Mouse (Mus musculus) frontal cortex, postnatal 14 days (tissue): Measurements from ENCODE around the gene Slc39a13.

Experiments
- DNase-seq, 2 experiments: peaks; one replicate each; pipeline ENCODE4 v3.0.0; 2022; ENCODE audit warnings: low spot score in 2 of 2

Gene Slc39a13

GRCm38 (mm10) chr2:91088987-91089386 lies 18.8 kb upstream of the Slc39a13 start:
- no peak for DNase-seq

GRCm38 (mm10) chr2:91087453-91087852 lies 17.2 kb upstream of the Slc39a13 start:
- DNase-seq = no peak

- DNase-seq = no peak
These were observed 16.4 kb upstream of the Slc39a13 start for GRCm38 (mm10) chr2:91086392-91087237.

GRCm38 (mm10) chr2:91085494-91086391 lies 15.5 kb upstream of the Slc39a13 start:
- DNase-seq = no peak

- DNase-seq = no peak
These were observed 14.1 kb upstream of the Slc39a13 start for GRCm38 (mm10) chr2:91084179-91084820.

DNA sequence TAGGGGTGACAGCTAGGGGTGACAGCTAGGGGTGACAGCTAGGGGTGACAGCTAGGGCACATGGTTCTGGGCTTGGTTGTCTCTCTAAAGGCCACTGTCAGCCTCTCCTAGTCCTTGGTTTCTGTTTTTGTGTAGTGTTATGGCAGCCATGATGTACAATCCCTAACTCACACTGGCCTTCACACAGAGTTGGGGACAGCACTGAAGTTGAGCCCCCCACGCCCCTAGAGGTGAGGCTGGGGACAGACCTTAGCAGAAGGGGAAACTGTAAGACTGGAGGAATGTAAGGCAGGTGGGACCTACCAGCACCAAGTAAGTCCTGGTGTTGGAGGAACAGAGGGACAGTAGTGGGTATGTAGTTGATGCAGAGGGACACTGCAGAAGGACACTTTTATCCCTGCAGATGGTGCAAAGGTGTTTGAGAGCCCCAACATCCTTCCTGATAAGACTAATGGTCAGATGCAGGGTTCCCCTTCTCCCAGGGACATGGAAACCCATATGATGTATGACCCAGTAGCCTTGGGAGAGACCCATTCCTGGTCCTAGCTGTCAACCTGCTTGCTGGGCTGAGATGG lies 13.2 kb upstream of the Slc39a13 start:
- DNase-seq = no peak

DNA sequence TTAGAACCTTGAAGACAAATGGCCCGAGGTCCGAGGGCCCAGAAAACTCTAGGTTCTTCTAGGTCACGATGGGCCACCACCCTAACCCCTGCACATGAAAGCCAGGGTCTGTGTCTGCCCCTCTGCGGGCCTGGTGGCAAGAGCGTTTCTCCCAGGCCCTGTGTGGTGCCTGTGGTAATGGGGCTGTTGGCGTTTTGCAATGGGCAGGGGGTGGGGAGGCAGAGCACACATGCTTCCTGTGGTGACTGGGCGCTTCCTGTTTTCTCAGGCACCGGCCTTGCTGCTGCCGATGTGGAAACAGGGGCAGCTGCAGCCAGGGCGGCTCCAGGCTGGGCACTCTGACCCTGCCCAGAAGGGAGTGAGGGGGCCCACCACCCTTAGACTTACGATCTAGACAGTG lies 12.6 kb upstream of the Slc39a13 start:
- no peak for DNase-seq

GRCm38 (mm10) chr2:91081775-91082695 lies 11.8 kb upstream of the Slc39a13 start, which contains the start of gene Spi1:
TSS of gene Spi1 (plus strand) at chr2:91082390.
- no peak for DNase-seq

GRCm38 (mm10) chr2:91080784-91081513 lies 10.7 kb upstream of the Slc39a13 start:
- no peak for DNase-seq

GRCm38 (mm10) chr2:91079026-91079384 lies 8.8 kb upstream of the Slc39a13 start:
- no peak for DNase-seq

DNA sequence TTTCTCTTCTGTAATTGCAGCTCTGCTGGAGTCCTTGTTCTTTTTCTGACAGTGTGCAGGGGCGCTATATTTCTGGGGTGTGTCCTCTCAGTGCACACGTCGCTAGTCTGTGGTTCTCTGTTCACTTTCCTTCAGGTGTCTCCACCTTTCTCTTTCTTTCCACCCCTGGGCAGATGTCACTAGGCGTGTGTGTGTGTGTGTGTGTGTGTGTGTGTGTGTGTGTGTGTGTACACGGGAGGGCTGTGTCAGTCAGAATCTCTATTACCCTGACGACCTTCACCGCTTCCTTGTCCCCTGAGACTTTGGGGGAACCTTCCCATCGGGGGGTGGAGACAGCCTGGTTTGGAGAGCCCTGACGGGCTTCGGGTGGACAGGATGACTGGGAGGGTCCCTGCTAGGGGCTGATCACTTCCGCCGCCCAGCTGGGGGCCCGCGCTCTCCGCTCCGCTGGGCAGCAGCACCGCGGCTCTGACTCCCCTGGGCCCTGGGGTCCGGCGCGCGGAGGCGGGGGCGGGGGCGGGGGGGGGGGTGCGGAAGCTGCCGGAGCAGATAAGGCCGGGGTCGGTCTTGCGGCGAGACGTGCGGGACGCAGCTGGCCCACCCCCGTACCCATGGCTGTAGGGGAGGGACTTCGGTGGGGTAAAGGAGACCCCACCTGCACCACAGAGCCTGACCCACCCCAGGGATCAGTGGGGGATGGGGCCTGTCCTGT lies 8.3 kb upstream of the Slc39a13 start:
- no peak for DNase-seq

- no peak for DNase-seq
These were observed 7.7 kb upstream of the Slc39a13 start for GRCm38 (mm10) chr2:91077957-91078313.

- DNase-seq = no peak
These were observed 1.9 kb upstream of the Slc39a13 start for GRCm38 (mm10) chr2:91072092-91072491.

DNA sequence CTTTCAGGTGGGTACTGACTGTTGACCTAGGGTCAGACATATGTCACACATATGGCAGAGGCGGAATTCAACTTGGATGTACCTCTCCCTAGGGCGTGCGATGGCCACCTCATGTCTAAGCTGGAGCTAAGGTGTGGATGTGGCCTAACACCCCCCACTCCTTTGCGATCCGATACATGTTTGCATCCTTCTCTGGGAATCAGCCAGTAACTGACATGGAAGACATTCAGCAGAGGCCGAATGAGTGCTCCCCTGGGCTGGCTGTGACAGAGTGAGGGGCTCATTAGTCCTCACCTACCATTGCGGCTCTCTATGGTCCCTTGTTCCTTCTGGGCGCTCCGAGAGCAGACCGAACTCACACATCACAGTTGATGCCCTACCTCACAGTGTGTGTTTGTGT lies 842 bp upstream of the Slc39a13 start:
- DNase-seq = no peak

- no peak for DNase-seq
These were observed 764 bp downstream of the Slc39a13 start for GRCm38 (mm10) chr2:91069306-91070000.

- DNase-seq = no peak
These were observed 1.4 kb downstream of the Slc39a13 start for GRCm38 (mm10) chr2:91068872-91069165.

DNA sequence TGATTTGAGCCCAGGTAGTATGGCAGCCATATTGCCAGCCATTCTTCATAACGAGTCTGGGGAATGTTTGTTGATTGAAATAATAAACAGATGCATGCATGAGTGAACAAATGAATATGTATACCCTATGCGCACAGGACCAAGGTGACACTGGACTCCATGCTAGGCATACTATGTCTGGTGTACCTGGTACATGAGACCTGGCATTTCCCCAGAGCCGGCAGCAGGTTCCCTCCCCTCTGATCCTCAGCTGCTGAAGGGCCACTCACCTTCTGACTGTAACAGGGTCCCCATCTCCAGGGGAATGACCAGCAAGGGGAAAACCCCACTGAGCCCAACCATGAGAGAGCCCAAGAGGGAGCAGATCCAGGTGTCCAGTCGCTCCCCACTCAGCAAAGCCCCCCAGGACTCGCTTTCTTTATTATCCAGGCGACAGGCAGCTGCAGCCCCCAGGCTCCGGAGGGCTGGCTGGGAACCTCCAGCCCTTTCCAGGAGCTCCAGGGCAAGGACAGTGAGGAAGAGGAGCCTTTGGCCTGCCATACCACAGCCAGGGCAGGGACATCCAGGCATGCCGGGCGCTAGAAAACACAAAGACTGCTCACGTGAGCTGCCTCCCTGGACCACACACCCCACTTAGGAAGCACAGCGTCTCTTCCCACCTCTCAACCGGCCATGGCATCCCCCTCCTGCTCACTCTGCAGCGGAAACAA lies 1.9 kb downstream of the Slc39a13 start:
- DNase-seq = no peak

- no peak for DNase-seq
These were observed 3.8 kb downstream of the Slc39a13 start for GRCm38 (mm10) chr2:91066455-91066854.
